Mouse (Mus musculus) thymus, postnatal 25 days (tissue): ENCODE measurements at regions not wholly inside any gene's neighbourhood (a gene's known extent, or its start where the extent isn't known, plus 50 kb on each side); places are given as distances from the start of the nearest gene placed in this dataset.

ENCODE experiments used
- DNase-seq: peaks from one replicate; pipeline ENCODE4 v3.0.0; 2022

DNA sequence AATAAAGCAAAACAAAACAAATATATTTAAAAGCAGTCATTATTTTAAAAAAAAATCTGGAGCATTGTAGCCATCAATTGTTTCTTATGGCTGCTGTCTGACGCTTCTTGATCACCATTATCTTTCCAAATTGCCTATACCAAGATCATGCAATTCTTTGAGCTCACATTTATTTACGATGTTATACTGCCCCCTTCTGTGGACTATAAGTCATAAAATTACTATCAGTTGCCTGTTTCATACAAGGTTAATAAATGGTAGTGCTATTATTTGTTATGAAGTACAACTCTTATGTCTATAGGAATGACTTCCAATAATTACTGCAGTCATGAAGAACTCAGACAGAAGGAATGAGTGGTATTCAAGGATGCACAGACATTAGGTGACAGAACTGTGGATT is 57.3 kb upstream of the Eda2r start:
- DNase-seq: no peak

DNA sequence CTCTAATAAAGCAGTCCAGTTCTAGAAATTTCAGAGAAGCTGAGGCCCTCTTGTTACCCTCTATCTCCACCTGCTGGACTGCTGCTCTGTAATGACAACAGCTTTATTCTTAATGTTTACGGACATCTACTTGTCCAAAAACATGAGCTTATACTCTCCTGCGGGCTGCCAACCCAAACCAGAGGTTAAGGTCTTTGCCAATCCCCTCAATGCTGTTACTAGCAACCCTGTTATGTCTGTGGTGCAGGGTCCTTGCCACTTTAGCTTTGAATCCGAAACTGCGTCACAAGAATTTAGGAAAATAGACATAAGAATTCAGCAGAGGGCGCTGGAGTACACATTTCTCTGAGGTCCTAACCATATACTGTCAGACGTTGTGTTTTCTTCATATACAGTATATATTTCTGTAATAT is 54.4 kb upstream of the Eda2r start:
- DNase-seq: peak; percentile 1
